Mouse (Mus musculus) liver, embryonic 14.5 days (tissue): ENCODE data around the gene Kat6b.

ENCODE experiments used
- CTCF ChIP-seq: IDR thresholded peaks from 2 replicates; pipeline ENCODE4 v1.5.1; 2016; ENCODE audit warnings: antibody characterized with exemption, low read depth, control low read depth
- EP300 ChIP-seq: IDR thresholded peaks from 2 replicates; pipeline ENCODE4 v1.6.1; 2016; ENCODE audit warnings: antibody characterized with exemption, low read depth

GRCm38 (mm10) chr14:21559447-21559846, 78.2 kb downstream of the Kat6b start:
- TF ChIP-seq CTCF (no peak), EP300 (no peak)
